Mouse (Mus musculus) brain, embryonic 18.5 days (tissue): Measurements from ENCODE around the gene Klf3.
"Not testable (repeated sequence)": the region's sequence is repeated elsewhere in the genome, so short reads cannot be mapped to it uniquely, and the experiment has no call there.

Experiments
- DNase-seq: peaks from one replicate; pipeline ENCODE4 v3.0.0-alpha.2; 2012; ENCODE audit warnings: low read depth, low spot score

Gene Klf3

GRCm38 (mm10) chr5:64878526-64878925, 75.3 kb downstream of the Klf3 start:
- DNase-seq, result no peak

GRCm38 (mm10) chr5:64879241-64879640, 76.1 kb downstream of the Klf3 start:
- DNase-seq, result no peak

- not testable (repeated sequence) for DNase-seq
These were observed 78.4 kb downstream of the Klf3 start for GRCm38 (mm10) chr5:64881559-64881958.

GRCm38 (mm10) chr5:64881976-64882375, 78.8 kb downstream of the Klf3 start:
- not testable (repeated sequence) for DNase-seq
